Mouse (Mus musculus): ENCODE results near the gene 1700001P01Rik. TPM values are rescaled to one million over a fixed set of nuclear protein-coding genes. Genes with fewer than 3 reads are reported as not detected.

Gene 1700001P01Rik
- polyA plus RNA-seq, 1 experiment = not detected

- no peak overlapping the region for H3K27ac ChIP-seq (ENCODE audit: insufficient read depth, low read depth, low read length)
- no peak for DNase-seq
- no peaks in the 10 kb centered on the region for H3K36me3 ChIP-seq (ENCODE audit: control insufficient read depth, insufficient read depth, low read length)
- no peaks in the 10 kb centered on the region for H3K4me1 ChIP-seq (ENCODE audit: control insufficient read depth, insufficient read depth, low read length)
- H3K4me3 ChIP-seq (ENCODE audit: insufficient read depth, low read depth, low read length) = no peak overlapping the region
- no peaks in the 10 kb centered on the region for H3K27me3 ChIP-seq (replicated peaks; ENCODE audit: control insufficient read depth, insufficient read depth, low read length)
- whole genome bisulfite sequencing = 10% methylated on average over 2 of the region's 2 CpGs
- TF ChIP-seq POLR2A (IDR thresholded peaks at IDR 0.05; ENCODE audit: low read depth, low read length) = no peak
- TF ChIP-seq CTCF (conservative IDR thresholded peaks at IDR 0.05; ENCODE audit: insufficient read depth, insufficient read length, low read depth, low read length) = no peak
Measured at GRCm38 (mm10) chr11:97769704-97770103, 6.0 kb downstream of the 1700001P01Rik start.

DNA sequence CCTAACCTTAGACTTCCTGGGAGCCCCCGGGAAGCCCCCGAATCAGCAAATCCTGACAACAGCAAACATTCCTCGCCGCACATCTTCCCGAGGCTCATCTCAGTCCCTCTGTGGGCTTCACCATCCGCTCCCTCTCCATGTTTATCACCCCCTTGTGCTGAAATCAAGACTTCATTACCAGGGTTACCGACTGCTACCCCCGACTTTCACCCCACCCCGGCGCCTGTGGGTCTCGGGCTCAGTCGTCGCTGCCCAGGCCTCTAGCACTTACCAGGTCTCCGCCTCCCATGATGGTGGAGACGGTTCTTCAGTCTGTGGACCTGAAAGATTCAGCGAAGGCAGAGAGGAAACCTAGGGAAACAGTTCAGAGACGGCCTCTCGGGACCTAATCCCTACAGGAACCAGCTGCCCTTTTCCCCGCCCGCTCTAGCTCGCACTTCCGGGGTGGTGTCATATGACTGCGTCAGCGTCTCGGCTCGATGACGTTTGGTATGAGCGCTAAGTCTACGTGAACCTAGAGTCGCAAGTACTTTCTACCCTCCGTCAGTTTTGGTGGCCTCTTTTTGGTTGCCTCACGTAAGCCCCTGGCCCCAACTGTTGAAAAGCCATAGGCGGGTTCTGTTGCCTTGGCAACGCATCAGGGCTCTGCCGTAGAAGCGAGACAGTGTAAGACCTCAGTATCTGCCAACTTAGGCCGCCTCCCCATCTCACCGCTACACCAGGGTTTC lies 9.4 kb downstream of the 1700001P01Rik start, which contains the start of gene Cwc25:
Gene Cwc25 (minus strand): TSS at position 403 of the 728 bp plus-strand sequence.
- no peaks in the 10 kb centered on the region for H3K4me1 ChIP-seq (ENCODE audit: control insufficient read depth, insufficient read depth, low read length)
- DNase-seq = peak; percentile 97
- WGBS = under 1% methylated on average over 38 of the region's 38 CpGs
- H3K4me3 ChIP-seq (ENCODE audit: insufficient read depth, low read depth, low read length) = peak within 1 kb of the TSS; percentile 97
- H3K27me3 ChIP-seq (replicated peaks; ENCODE audit: control insufficient read depth, insufficient read depth, low read length) = no peaks in the 10 kb centered on the region
- peak; percentile 73 for TF ChIP-seq POLR2A (IDR thresholded peaks at IDR 0.05; ENCODE audit: low read depth, low read length)
- TF ChIP-seq CTCF (conservative IDR thresholded peaks at IDR 0.05; ENCODE audit: insufficient read depth, insufficient read length, low read depth, low read length) = no peak
- H3K27ac ChIP-seq (ENCODE audit: insufficient read depth, low read depth, low read length) = peak within 1 kb of the TSS; percentile 85
- H3K36me3 ChIP-seq (ENCODE audit: control insufficient read depth, insufficient read depth, low read length) = no peaks in the 10 kb centered on the region; the same call in 1 of the 2 replicates

DNA sequence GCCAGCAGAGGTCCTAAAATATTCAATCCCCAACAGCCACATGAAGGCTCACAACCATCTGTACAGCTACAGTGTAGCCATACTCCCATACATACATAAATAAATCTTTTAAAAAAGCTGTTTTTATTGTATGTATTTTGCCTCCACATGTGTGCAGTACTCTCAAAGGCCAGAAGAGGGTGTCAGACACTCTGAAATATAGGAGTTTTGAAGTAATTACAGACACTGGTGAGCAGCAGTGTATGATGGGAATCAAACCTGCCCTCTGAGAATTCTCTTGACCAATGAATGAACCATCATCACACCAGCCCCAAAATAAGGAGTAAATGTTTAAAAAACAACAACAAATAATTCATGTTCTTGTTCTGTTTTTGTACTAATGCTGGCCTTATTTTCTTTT lies 14.1 kb downstream of the 1700001P01Rik start:
- no peak for TF ChIP-seq POLR2A (IDR thresholded peaks at IDR 0.05; ENCODE audit: low read depth, low read length)
- no peak for TF ChIP-seq CTCF (conservative IDR thresholded peaks at IDR 0.05; ENCODE audit: insufficient read depth, insufficient read length, low read depth, low read length)
- Histone ChIP-seq H3K36me3 (ENCODE audit: control insufficient read depth, insufficient read depth, low read length) (no peaks in the 10 kb centered on the region; the same call in 1 of the 2 replicates), H3K27me3 (replicated peaks; ENCODE audit: control insufficient read depth, insufficient read depth, low read length) (no peaks in the 10 kb centered on the region)

DNA sequence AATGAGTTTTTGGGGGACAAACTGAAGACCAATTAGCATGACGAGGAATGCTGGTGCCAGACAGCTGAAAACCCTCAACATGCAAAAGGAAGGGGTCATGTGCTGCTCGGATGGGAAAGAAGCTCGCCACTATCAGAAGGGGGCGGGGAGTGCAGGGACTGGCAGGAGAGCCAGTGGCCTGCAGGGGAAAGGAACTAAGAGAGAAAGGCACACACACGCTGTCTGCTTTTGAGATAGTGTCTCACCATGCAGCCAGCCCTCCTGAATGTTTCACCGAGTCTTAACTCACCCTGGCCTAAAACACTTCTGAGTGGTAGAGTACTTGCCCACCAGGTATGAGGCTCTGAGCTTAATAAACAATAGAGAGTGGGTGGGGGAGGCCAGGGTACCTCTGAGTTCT lies 16.8 kb downstream of the 1700001P01Rik start:
- no peak overlapping the region for H3K4me3 ChIP-seq (ENCODE audit: insufficient read depth, low read depth, low read length)
- no peak overlapping the region for H3K27ac ChIP-seq (ENCODE audit: insufficient read depth, low read depth, low read length)
- 77% methylated on average over 6 of the region's 6 CpGs for WGBS
- peaks cover under 1% of the 10 kb centered on the region; the same call in 1 of the 2 replicates for H3K36me3 ChIP-seq (ENCODE audit: control insufficient read depth, insufficient read depth, low read length)
- TF ChIP-seq POLR2A (IDR thresholded peaks at IDR 0.05; ENCODE audit: low read depth, low read length) (no peak), CTCF (conservative IDR thresholded peaks at IDR 0.05; ENCODE audit: insufficient read depth, insufficient read length, low read depth, low read length) (no peak)
- H3K27me3 ChIP-seq (replicated peaks; ENCODE audit: control insufficient read depth, insufficient read depth, low read length) = no peaks in the 10 kb centered on the region
- no peak for DNase-seq
- no peaks in the 10 kb centered on the region for H3K4me1 ChIP-seq (ENCODE audit: control insufficient read depth, insufficient read depth, low read length)

More for the DNA sequence above, 14.1 kb downstream of the 1700001P01Rik start:
- no peak overlapping the region for H3K4me3 ChIP-seq (ENCODE audit: insufficient read depth, low read depth, low read length)
- H3K4me1 ChIP-seq (ENCODE audit: control insufficient read depth, insufficient read depth, low read length) = no peaks in the 10 kb centered on the region
- no peak overlapping the region for H3K27ac ChIP-seq (ENCODE audit: insufficient read depth, low read depth, low read length)
- no peak for DNase-seq

DNA sequence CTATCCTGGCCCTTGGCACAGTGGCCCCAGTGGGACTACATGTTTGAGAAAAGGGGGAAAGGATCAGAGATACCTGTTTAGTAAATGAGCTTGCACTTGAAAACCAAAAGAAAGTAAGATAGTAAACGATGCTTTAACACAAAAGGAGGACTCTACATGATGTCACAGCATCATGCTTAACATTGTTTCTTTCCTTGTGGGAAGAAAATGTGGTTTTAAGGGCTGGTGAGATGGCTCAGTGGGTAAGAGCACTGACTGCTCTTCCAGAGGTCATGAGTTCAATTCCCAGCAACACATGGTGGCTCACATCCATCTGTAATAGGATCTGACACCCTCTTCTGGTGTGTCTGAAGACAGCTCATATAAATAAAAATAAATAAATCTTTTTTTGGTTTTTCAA lies 17.6 kb downstream of the 1700001P01Rik start:
- Histone ChIP-seq H3K4me3 (ENCODE audit: insufficient read depth, low read depth, low read length) (no peak overlapping the region), H3K27me3 (replicated peaks; ENCODE audit: control insufficient read depth, insufficient read depth, low read length) (no peaks in the 10 kb centered on the region), H3K4me1 (ENCODE audit: control insufficient read depth, insufficient read depth, low read length) (no peaks in the 10 kb centered on the region), H3K36me3 (ENCODE audit: control insufficient read depth, insufficient read depth, low read length) (peaks cover 2% of the 10 kb centered on the region; the same call in 1 of the 2 replicates), H3K27ac (ENCODE audit: insufficient read depth, low read depth, low read length) (no peak overlapping the region)
- DNase-seq = no peak
- TF ChIP-seq CTCF (conservative IDR thresholded peaks at IDR 0.05; ENCODE audit: insufficient read depth, insufficient read length, low read depth, low read length) (no peak), POLR2A (IDR thresholded peaks at IDR 0.05; ENCODE audit: low read depth, low read length) (no peak)
- 94% methylated on average over 1 of the region's 1 CpGs for WGBS

DNA sequence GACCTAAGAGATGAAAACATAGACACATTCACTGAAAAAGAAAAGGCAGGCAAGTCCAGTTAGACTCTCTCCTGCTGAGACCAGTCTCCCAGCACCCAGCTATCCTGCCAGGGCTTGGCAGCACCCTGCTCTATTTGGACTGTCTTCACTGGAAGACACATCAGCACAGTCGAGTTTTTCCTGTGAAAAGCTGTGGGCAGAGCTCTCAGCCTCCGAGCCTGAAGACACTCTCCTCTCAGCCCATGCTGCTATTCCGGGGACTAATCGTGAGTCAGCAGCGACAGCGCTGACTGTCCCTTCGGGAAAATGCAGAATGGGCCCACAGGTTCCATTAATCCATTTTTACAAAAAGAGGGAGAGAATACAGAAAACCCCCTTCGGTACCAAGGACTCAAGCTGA lies 22.4 kb downstream of the 1700001P01Rik start:
- H3K4me1 ChIP-seq (ENCODE audit: control insufficient read depth, insufficient read depth, low read length) = no peaks in the 10 kb centered on the region
- WGBS = 92% methylated on average over 8 of the region's 8 CpGs
- no peaks in the 10 kb centered on the region for H3K27me3 ChIP-seq (replicated peaks; ENCODE audit: control insufficient read depth, insufficient read depth, low read length)
- no peak overlapping the region for H3K4me3 ChIP-seq (ENCODE audit: insufficient read depth, low read depth, low read length)
- no peak for DNase-seq
- no peak overlapping the region for H3K27ac ChIP-seq (ENCODE audit: insufficient read depth, low read depth, low read length)
- TF ChIP-seq CTCF (conservative IDR thresholded peaks at IDR 0.05; ENCODE audit: insufficient read depth, insufficient read length, low read depth, low read length) = no peak
- H3K36me3 ChIP-seq (ENCODE audit: control insufficient read depth, insufficient read depth, low read length) = peaks cover 4% of the 10 kb centered on the region

DNA sequence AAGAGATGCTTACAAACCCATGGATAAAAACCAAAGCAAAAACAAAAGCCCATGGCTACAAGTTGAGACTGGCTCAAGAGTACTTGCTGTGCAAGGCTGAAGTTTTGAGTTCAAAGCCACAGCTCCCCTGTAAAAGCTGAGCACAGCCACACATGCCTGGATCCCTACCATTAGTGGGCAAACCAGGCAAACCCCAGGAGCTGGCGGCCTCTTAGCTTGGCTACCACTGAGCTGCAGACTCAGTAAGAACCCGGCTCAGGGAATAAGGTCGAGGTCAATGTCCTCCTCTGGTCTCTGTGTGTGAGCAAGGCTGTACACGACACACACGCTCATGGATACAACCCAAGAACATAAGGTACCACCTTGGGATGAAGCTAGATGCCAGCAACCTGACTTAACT lies 27.2 kb downstream of the 1700001P01Rik start:
- WGBS = 67% methylated on average over 5 of the region's 5 CpGs
- H3K27ac ChIP-seq (ENCODE audit: insufficient read depth, low read depth, low read length) = no peak overlapping the region
- TF ChIP-seq POLR2A (IDR thresholded peaks at IDR 0.05; ENCODE audit: low read depth, low read length) (no peak), CTCF (conservative IDR thresholded peaks at IDR 0.05; ENCODE audit: insufficient read depth, insufficient read length, low read depth, low read length) (no peak)
- no peaks in the 10 kb centered on the region for H3K27me3 ChIP-seq (replicated peaks; ENCODE audit: control insufficient read depth, insufficient read depth, low read length)
- H3K4me3 ChIP-seq (ENCODE audit: insufficient read depth, low read depth, low read length) = no peak overlapping the region
- H3K4me1 ChIP-seq (ENCODE audit: control insufficient read depth, insufficient read depth, low read length) = peaks cover 4% of the 10 kb centered on the region; the same call in 1 of the 2 replicates
- DNase-seq = no peak
- H3K36me3 ChIP-seq (ENCODE audit: control insufficient read depth, insufficient read depth, low read length) = peaks cover 2% of the 10 kb centered on the region; the same call in 1 of the 2 replicates

Measured in kidney, adult 2 months (tissue).